Mouse (Mus musculus): ENCODE data around the gene Mks1. TPM values are rescaled to one million over a fixed set of nuclear protein-coding genes. Genes with fewer than 3 reads are reported as not detected.
"Not testable (repeated sequence)": the region's sequence is repeated elsewhere in the genome, so short reads cannot be mapped to it uniquely, and the experiment has no call there.

Gene Mks1
- total and polyA plus RNA-seq, 3 experiments: 2.2 to 5.4 (median 2.9) TPM

DNA sequence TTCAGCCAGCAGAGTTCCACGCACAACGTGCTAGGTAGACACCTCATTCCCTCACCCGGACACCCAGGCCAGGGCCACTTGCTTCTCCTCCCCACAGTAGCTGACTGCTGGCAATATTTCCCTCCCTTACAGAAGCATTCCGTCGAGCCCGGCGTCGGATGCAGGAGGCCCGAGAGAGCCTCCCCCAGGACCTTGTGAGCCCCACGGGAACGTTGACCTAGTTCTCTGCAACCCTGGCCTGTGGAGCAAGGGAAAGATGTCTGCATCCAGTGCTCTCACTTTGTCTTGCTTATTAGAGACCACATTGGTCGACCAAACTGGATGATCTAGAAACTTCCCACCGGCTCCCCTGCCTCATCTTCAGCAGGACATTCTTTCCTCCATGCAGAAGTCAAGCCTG, 9.8 kb downstream of the Mks1 start:
- no peaks in the 10 kb centered on the region for H3K4me1 ChIP-seq (ENCODE audit: control insufficient read depth, insufficient read depth, low read length)
- intact Hi-C loops (cut with DNase I): no loop called here
- 78% methylated on average over 13 of the region's 13 CpGs for WGBS
- no peak overlapping the region for H3K4me3 ChIP-seq
- no peak for TF ChIP-seq EP300 (IDR thresholded peaks at IDR 0.05; ENCODE audit: insufficient read depth, low read depth, low read length)
- TF ChIP-seq POLR2A (IDR thresholded peaks at IDR 0.05; ENCODE audit: insufficient read depth, low read depth, low read length): no peak
- TF ChIP-seq CTCF (IDR thresholded peaks at IDR 0.05): no peak
- H3K27ac ChIP-seq: no peak overlapping the region
- no peaks in the 10 kb centered on the region for H3K27me3 ChIP-seq (ENCODE audit: control insufficient read depth, insufficient read depth, low read length)
- H3K36me3 ChIP-seq (ENCODE audit: control insufficient read depth, insufficient read depth, low read length): no peaks in the 10 kb centered on the region
- H3K9ac ChIP-seq (ENCODE audit: low read depth, low read length): no peak overlapping the region
- peak; percentile 14 to 29 for DNase-seq
- H3K79me2 ChIP-seq (replicated peaks; ENCODE audit: control insufficient read depth, insufficient read depth, low read length): no peaks in the 10 kb centered on the region

DNA sequence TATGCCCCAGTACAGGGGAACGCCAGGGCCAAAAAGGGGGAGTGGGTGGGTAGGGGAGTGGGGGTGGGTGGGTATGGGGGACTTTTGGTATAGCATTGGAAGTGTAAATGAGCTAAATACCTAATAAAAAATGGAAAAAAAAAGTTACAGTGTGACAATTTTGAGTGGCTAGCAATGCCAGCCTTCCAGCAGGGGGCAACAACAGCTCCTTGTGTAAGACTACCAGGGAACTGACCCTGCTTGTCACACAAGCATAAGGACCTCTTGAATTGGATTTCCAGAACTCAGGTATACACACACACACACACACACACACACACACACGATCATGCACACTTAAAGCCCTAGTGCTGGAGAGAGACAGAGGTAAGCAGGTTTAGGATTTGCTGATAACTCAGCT, 13.9 kb downstream of the Mks1 start:
- H3K36me3 ChIP-seq (ENCODE audit: control insufficient read depth, insufficient read depth, low read length); H3K9ac ChIP-seq (ENCODE audit: low read depth, low read length); H3K27me3 ChIP-seq (ENCODE audit: control insufficient read depth, insufficient read depth, low read length); H3K27ac ChIP-seq; DNase-seq; H3K4me3 ChIP-seq; H3K79me2 ChIP-seq (replicated peaks; ENCODE audit: control insufficient read depth, insufficient read depth, low read length); intact Hi-C loops (cut with DNase I); H3K4me1 ChIP-seq (ENCODE audit: control insufficient read depth, insufficient read depth, low read length): not testable (repeated sequence)
- WGBS: 81% methylated on average over 1 of the region's 2 CpGs
- 0 out of 2 replicates have a peak, but pooled peaks have one; percentile 4 for TF ChIP-seq CTCF (IDR thresholded peaks at IDR 0.05)

GRCm38 (mm10) chr11:87870096-87870495, 17.1 kb downstream of the Mks1 start:
- 82% methylated on average over 2 of the region's 2 CpGs for WGBS
- no peaks in the 10 kb centered on the region for H3K36me3 ChIP-seq (ENCODE audit: control insufficient read depth, insufficient read depth, low read length)
- H3K4me1 ChIP-seq (ENCODE audit: control insufficient read depth, insufficient read depth, low read length): no peaks in the 10 kb centered on the region
- no peak overlapping the region for H3K9ac ChIP-seq (ENCODE audit: low read depth, low read length)
- no peaks in the 10 kb centered on the region for H3K27me3 ChIP-seq (ENCODE audit: control insufficient read depth, insufficient read depth, low read length)
- no peak for TF ChIP-seq CTCF (IDR thresholded peaks at IDR 0.05)
- TF ChIP-seq EP300 (IDR thresholded peaks at IDR 0.05; ENCODE audit: insufficient read depth, low read depth, low read length): no peak
- TF ChIP-seq POLR2A (IDR thresholded peaks at IDR 0.05; ENCODE audit: insufficient read depth, low read depth, low read length): no peak
- no peaks in the 10 kb centered on the region for H3K79me2 ChIP-seq (replicated peaks; ENCODE audit: control insufficient read depth, insufficient read depth, low read length)
- H3K4me3 ChIP-seq: no peak overlapping the region
- H3K27ac ChIP-seq: no peak overlapping the region
- intact Hi-C loops (cut with DNase I): no loop called here
- DNase-seq: no peak

GRCm38 (mm10) chr11:87871766-87872165, 18.8 kb downstream of the Mks1 start:
- H3K27ac ChIP-seq: no peak overlapping the region
- H3K27me3 ChIP-seq (ENCODE audit: control insufficient read depth, insufficient read depth, low read length): no peaks in the 10 kb centered on the region
- no peak overlapping the region for H3K9ac ChIP-seq (ENCODE audit: low read depth, low read length)
- intact Hi-C loops (cut with DNase I): no loop called here
- WGBS: 31% methylated on average over 8 of the region's 8 CpGs
- H3K4me1 ChIP-seq (ENCODE audit: control insufficient read depth, insufficient read depth, low read length): no peaks in the 10 kb centered on the region
- TF ChIP-seq POLR2A (IDR thresholded peaks at IDR 0.05; ENCODE audit: insufficient read depth, low read depth, low read length) (no peak), EP300 (IDR thresholded peaks at IDR 0.05; ENCODE audit: insufficient read depth, low read depth, low read length) (no peak), CTCF (IDR thresholded peaks at IDR 0.05) (no peak)
- no peak overlapping the region for H3K4me3 ChIP-seq
- H3K36me3 ChIP-seq (ENCODE audit: control insufficient read depth, insufficient read depth, low read length): no peaks in the 10 kb centered on the region
- DNase-seq: no peak
- no peaks in the 10 kb centered on the region for H3K79me2 ChIP-seq (replicated peaks; ENCODE audit: control insufficient read depth, insufficient read depth, low read length)

DNA sequence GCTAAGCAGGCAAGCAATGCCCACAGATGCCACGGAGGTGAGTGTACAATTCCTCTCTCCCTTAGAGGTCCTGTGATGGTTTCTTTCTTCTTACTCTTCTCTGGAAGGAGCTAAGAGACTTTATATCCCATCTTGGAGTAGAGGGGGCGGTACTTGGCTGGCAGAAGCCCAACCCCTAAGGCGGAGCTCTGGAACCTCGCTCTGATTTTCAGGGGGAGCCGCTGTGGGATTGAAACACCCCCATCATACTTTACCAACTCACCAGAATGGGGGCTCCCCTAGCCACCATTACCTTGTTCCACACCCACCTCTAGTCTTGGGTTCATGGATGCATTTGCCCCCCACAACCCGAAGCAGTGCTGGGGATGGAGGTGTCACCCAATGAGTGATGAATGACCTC, 22.4 kb downstream of the Mks1 start, which contains the start of gene Epx:
TSS of gene Epx (minus strand) at position 101 of the 400 bp plus-strand sequence.
- no peak for DNase-seq
- H3K27me3 ChIP-seq (ENCODE audit: control insufficient read depth, insufficient read depth, low read length): no peaks in the 10 kb centered on the region
- H3K4me3 ChIP-seq: no peak within 1 kb of the TSS
- no peaks in the 10 kb centered on the region for H3K79me2 ChIP-seq (replicated peaks; ENCODE audit: control insufficient read depth, insufficient read depth, low read length)
- H3K9ac ChIP-seq (ENCODE audit: low read depth, low read length): no peak within 1 kb of the TSS
- no peak for TF ChIP-seq POLR2A (IDR thresholded peaks at IDR 0.05; ENCODE audit: insufficient read depth, low read depth, low read length)
- 78% methylated on average over 6 of the region's 6 CpGs for WGBS
- H3K36me3 ChIP-seq (ENCODE audit: control insufficient read depth, insufficient read depth, low read length): no peaks in the 10 kb centered on the region
- no peak within 1 kb of the TSS for H3K27ac ChIP-seq
- intact Hi-C loops (cut with DNase I): no loop called here
- H3K4me1 ChIP-seq (ENCODE audit: control insufficient read depth, insufficient read depth, low read length): no peaks in the 10 kb centered on the region

GRCm38 (mm10) chr11:87879826-87880225, 26.8 kb downstream of the Mks1 start:
- WGBS: 84% methylated on average over 9 of the region's 9 CpGs
- no peak overlapping the region for H3K27ac ChIP-seq
- H3K9ac ChIP-seq (ENCODE audit: low read depth, low read length): no peak overlapping the region
- H3K4me1 ChIP-seq (ENCODE audit: control insufficient read depth, insufficient read depth, low read length): no peaks in the 10 kb centered on the region
- DNase-seq: no peak
- TF ChIP-seq POLR2A (IDR thresholded peaks at IDR 0.05; ENCODE audit: insufficient read depth, low read depth, low read length) (no peak), EP300 (IDR thresholded peaks at IDR 0.05; ENCODE audit: insufficient read depth, low read depth, low read length) (no peak), CTCF (IDR thresholded peaks at IDR 0.05) (no peak)
- H3K36me3 ChIP-seq (ENCODE audit: control insufficient read depth, insufficient read depth, low read length): no peaks in the 10 kb centered on the region
- intact Hi-C loops (cut with DNase I): no loop called here
- no peaks in the 10 kb centered on the region for H3K79me2 ChIP-seq (replicated peaks; ENCODE audit: control insufficient read depth, insufficient read depth, low read length)
- H3K4me3 ChIP-seq: no peak overlapping the region
- no peaks in the 10 kb centered on the region for H3K27me3 ChIP-seq (ENCODE audit: control insufficient read depth, insufficient read depth, low read length)
